Mouse (Mus musculus) forebrain, postnatal 0 days (tissue): ENCODE data around the gene Dmrtb1. TPM values are rescaled to one million over a fixed set of nuclear protein-coding genes. Genes with fewer than 3 reads are reported as not detected.

Experiments
- ATAC-seq: fragments of 200-750 bp; cut with Nextera tagmentation; 2 replicates; pipeline ENCODE4 v1.8.0; 2017; ENCODE audit warnings: mild to moderate bottlenecking, moderate library complexity
- DNase-seq: peaks from one replicate; pipeline ENCODE4 v3.0.0-alpha.2; 2015
- H3K27ac ChIP-seq: fragments of 300-500 bp; sonication (generic); 2 replicates; pipeline ENCODE4 v1.5.1; 2014; ENCODE audit warnings: low read depth, mild to moderate bottlenecking, antibody characterized with exemption, low read length, moderate library complexity, mixed read lengths
- H3K27me3 ChIP-seq: fragments of 300-500 bp; sonication (generic); 2 replicates; pipeline ENCODE4 v1.6.1; 2014; ENCODE audit warnings: mild to moderate bottlenecking, low read length, mixed read lengths; ENCODE audit not compliant: insufficient read depth
- H3K36me3 ChIP-seq: fragments of 300-500 bp; sonication (generic); 2 replicates; pipeline ENCODE4 v1.6.1; 2014; ENCODE audit warnings: mild to moderate bottlenecking, moderate library complexity; ENCODE audit not compliant: insufficient read depth
- H3K4me1 ChIP-seq: fragments of 300-500 bp; sonication (generic); 2 replicates; pipeline ENCODE4 v1.6.1; 2014; ENCODE audit warnings: antibody characterized with exemption; ENCODE audit not compliant: insufficient read depth
- H3K4me2 ChIP-seq: fragments of 300-500 bp; sonication (generic); 2 replicates; pipeline ENCODE4 v1.6.1; 2014; ENCODE audit warnings: low read depth, mild to moderate bottlenecking, moderate library complexity
- H3K4me3 ChIP-seq: fragments of 300-500 bp; sonication (generic); 2 replicates; pipeline ENCODE4 v1.5.1; 2014; ENCODE audit warnings: low read depth, low read length, mixed read lengths
- H3K9ac ChIP-seq: fragments of 300-500 bp; sonication (generic); 2 replicates; pipeline ENCODE4 v1.6.1; 2014; ENCODE audit warnings: mild to moderate bottlenecking
- H3K9me3 ChIP-seq: fragments of 300-500 bp; sonication (generic); 2 replicates; pipeline ENCODE4 v1.6.1; 2016; ENCODE audit warnings: low read length
- CTCF ChIP-seq: sonication (generic); IDR thresholded peaks from 2 replicates; pipeline ENCODE4 v1.5.1; 2016; ENCODE audit warnings: antibody characterized with exemption, control low read depth, low read depth
- WGBS: fragments of 180-500 bp; shearing (Covaris S2); extraction: QIAGEN DNeasy Blood & Tissue Kit; methylation state at CpG from one replicate; pipeline ENCODE4 v1.1.7; 2014; 5-methylcytosine and 5-hydroxymethylcytosine counted together
- polyA plus RNA-seq: library from polyadenylated mRNA; unstranded; fragments of >200 nt; fragmentation: Nextera tagmentation; extraction: Ambion mirVana; gene quantifications from 2 replicates; pipeline ENCODE4 v1.2.1, GENCODE M21; 2015
- total RNA-seq: library from RNA; depleted of rRNA; stranded (reverse); fragments of >200 nt; gene quantifications from 2 replicates; pipeline ENCODE4 v1.2.3, GENCODE M21; 2014; rRNA removed

Gene Dmrtb1
- 9.6 and 14.0 TPM in 2 replicates for total RNA-seq
- polyA plus RNA-seq: 13.6 and 21.7 TPM in 2 replicates

- DNase-seq (no peak), ATAC-seq (no peak)
- 93% methylated on average over 14 of the region's 14 CpGs for WGBS
- no peaks in the 10 kb centered on the region for H3K27me3 ChIP-seq
- H3K9ac ChIP-seq: no peak within 1 kb of the TSS
- H3K9me3 ChIP-seq: no peaks in the 10 kb centered on the region
- H3K36me3 ChIP-seq: no peaks in the 10 kb centered on the region
- H3K27ac ChIP-seq: no peak within 1 kb of the TSS
- TF ChIP-seq CTCF: no peak
- H3K4me2 ChIP-seq: no peak within 1 kb of the TSS
- H3K4me1 ChIP-seq: 0 out of 2 replicates have a peak, but pooled peaks cover 6% of the 10 kb centered on the region
- H3K4me3 ChIP-seq: no peak within 1 kb of the TSS
These were observed at the start of gene Dmrtb1 for GRCm38 (mm10) chr4:107684130-107684529. Gene Dmrtb1 (minus strand): TSS chr4:107684230.

- ATAC-seq (no peak), DNase-seq (no peak)
- no peak for TF ChIP-seq CTCF
- Histone ChIP-seq H3K4me3 (no peak overlapping the region), H3K4me2 (no peak overlapping the region), H3K9ac (no peak overlapping the region), H3K4me1 (peaks cover 14% of the 10 kb centered on the region), H3K27me3 (no peaks in the 10 kb centered on the region), H3K36me3 (no peaks in the 10 kb centered on the region), H3K27ac (0 out of 2 replicates have a peak overlapping the region, but pooled peaks have one; percentile 15), H3K9me3 (no peaks in the 10 kb centered on the region)
- WGBS: 36% methylated on average over 3 of the region's 3 CpGs
These were observed 49.6 kb upstream of the Dmrtb1 start for GRCm38 (mm10) chr4:107733603-107734002.

GRCm38 (mm10) chr4:107732624-107733023 lies 48.6 kb upstream of the Dmrtb1 start:
- ATAC-seq (no peak), DNase-seq (no peak)
- H3K4me1 ChIP-seq: peaks cover 11% of the 10 kb centered on the region; the same call in 1 of the 2 replicates
- TF ChIP-seq CTCF: no peak
- 33% methylated on average over 4 of the region's 4 CpGs for WGBS
- H3K9me3 ChIP-seq: no peaks in the 10 kb centered on the region
- H3K4me3 ChIP-seq: no peak overlapping the region
- H3K27me3 ChIP-seq: no peaks in the 10 kb centered on the region
- no peak overlapping the region for H3K27ac ChIP-seq
- no peak overlapping the region for H3K4me2 ChIP-seq
- H3K36me3 ChIP-seq: no peaks in the 10 kb centered on the region
- no peak overlapping the region for H3K9ac ChIP-seq

GRCm38 (mm10) chr4:107732182-107732581 lies 48.2 kb upstream of the Dmrtb1 start:
- H3K9me3 ChIP-seq: no peaks in the 10 kb centered on the region
- no peak for DNase-seq
- WGBS: 35% methylated on average over 4 of the region's 4 CpGs
- no peaks in the 10 kb centered on the region for H3K36me3 ChIP-seq
- H3K4me1 ChIP-seq: peaks cover 11% of the 10 kb centered on the region; the same call in 1 of the 2 replicates
- H3K4me2 ChIP-seq: no peak overlapping the region
- no peaks in the 10 kb centered on the region for H3K27me3 ChIP-seq
- H3K9ac ChIP-seq: no peak overlapping the region
- no peak overlapping the region for H3K27ac ChIP-seq
- no peak for ATAC-seq
- TF ChIP-seq CTCF: no peak
- no peak overlapping the region for H3K4me3 ChIP-seq

- peaks cover 11% of the 10 kb centered on the region; the same call in 1 of the 2 replicates for H3K4me1 ChIP-seq
- peak; percentile 58 for DNase-seq
- peak; percentile 76 for ATAC-seq
- no peaks in the 10 kb centered on the region for H3K27me3 ChIP-seq
- 28% methylated on average over 8 of the region's 8 CpGs for WGBS
- H3K9ac ChIP-seq: peak overlapping the region; percentile 26; the same call in 1 of the 2 replicates
- peak overlapping the region; percentile 43; the same call in 1 of the 2 replicates for H3K27ac ChIP-seq
- no peak for TF ChIP-seq CTCF
- H3K4me2 ChIP-seq: no peak overlapping the region
- no peak overlapping the region for H3K4me3 ChIP-seq
- H3K36me3 ChIP-seq: no peaks in the 10 kb centered on the region
- H3K9me3 ChIP-seq: no peaks in the 10 kb centered on the region
These were observed 47.0 kb upstream of the Dmrtb1 start for GRCm38 (mm10) chr4:107731088-107731465.

- WGBS: 23% methylated on average over 15 of the region's 15 CpGs
- ATAC-seq (peak; percentile 10; the same call in 1 of the 2 replicates), DNase-seq (no peak)
These were observed 46.5 kb upstream of the Dmrtb1 start for GRCm38 (mm10) chr4:107730391-107731087.

GRCm38 (mm10) chr4:107725432-107725831 lies 41.4 kb upstream of the Dmrtb1 start:
- peaks cover 3% of the 10 kb centered on the region; the same call in 1 of the 2 replicates for H3K4me1 ChIP-seq
- no peak overlapping the region for H3K4me2 ChIP-seq
- no peak overlapping the region for H3K4me3 ChIP-seq
- H3K9me3 ChIP-seq: no peaks in the 10 kb centered on the region
- no peak for TF ChIP-seq CTCF
- ATAC-seq: no peak
- no peaks in the 10 kb centered on the region for H3K36me3 ChIP-seq
- no peak overlapping the region for H3K27ac ChIP-seq
- WGBS: 59% methylated on average over 9 of the region's 9 CpGs
- H3K9ac ChIP-seq: no peak overlapping the region
- no peaks in the 10 kb centered on the region for H3K27me3 ChIP-seq
- no peak for DNase-seq

More at GRCm38 (mm10) chr4:107730391-107731087, 46.5 kb upstream of the Dmrtb1 start:
- Histone ChIP-seq H3K9me3 (no peaks in the 10 kb centered on the region), H3K36me3 (no peaks in the 10 kb centered on the region), H3K4me3 (no peak overlapping the region), H3K27me3 (no peaks in the 10 kb centered on the region), H3K4me1 (peaks cover 11% of the 10 kb centered on the region; the same call in 1 of the 2 replicates), H3K9ac (no peak overlapping the region), H3K4me2 (no peak overlapping the region), H3K27ac (0 out of 2 replicates have a peak overlapping the region, but pooled peaks have one; percentile 43)
- TF ChIP-seq CTCF: no peak
